Mouse (Mus musculus) G1E-ER4 (cell line): ENCODE measurements around the gene Plcb4. TPM values are rescaled to one million over a fixed set of nuclear protein-coding genes. Genes with fewer than 3 reads are reported as not detected.

Experiments
- GATA1 ChIP-seq: IDR thresholded peaks from one replicate; pipeline ENCODE4 v1.8.0; 2012; ENCODE audit warnings: low read length, inconsistent platforms
- polyA plus RNA-seq: library from polyadenylated mRNA; stranded (reverse); fragments of >175 nt; gene quantifications from 2 replicates; pipeline ENCODE4 v1.2.3, GENCODE M21; 2012

Plcb4 gene
- polyA plus RNA-seq, 1 experiment: not detected

GRCm38 (mm10) chr2:135937646-135938045 lies 278.8 kb downstream of the Plcb4 start:
- TF ChIP-seq GATA1: no peak

- TF ChIP-seq GATA1: no peak
These were observed 281.1 kb downstream of the Plcb4 start for GRCm38 (mm10) chr2:135939933-135940332.

- no peak for TF ChIP-seq GATA1
These were observed 289.0 kb downstream of the Plcb4 start for GRCm38 (mm10) chr2:135947839-135948238.

GRCm38 (mm10) chr2:135954760-135955548 lies 296.1 kb downstream of the Plcb4 start:
- TF ChIP-seq GATA1: no peak

GRCm38 (mm10) chr2:135955796-135956195 lies 297.0 kb downstream of the Plcb4 start:
- TF ChIP-seq GATA1: no peak

- no peak for TF ChIP-seq GATA1
These were observed 298.9 kb downstream of the Plcb4 start for GRCm38 (mm10) chr2:135957689-135958088.

- TF ChIP-seq GATA1: no peak
These were observed 299.6 kb downstream of the Plcb4 start for GRCm38 (mm10) chr2:135958453-135958852.

- no peak for TF ChIP-seq GATA1
These were observed 304.3 kb downstream of the Plcb4 start for GRCm38 (mm10) chr2:135963089-135963488.

GRCm38 (mm10) chr2:135966871-135967557 lies 308.2 kb downstream of the Plcb4 start:
- no peak for TF ChIP-seq GATA1

- no peak for TF ChIP-seq GATA1
These were observed 309.3 kb downstream of the Plcb4 start for GRCm38 (mm10) chr2:135968159-135968558.

- TF ChIP-seq GATA1: no peak
These were observed 312.1 kb downstream of the Plcb4 start for GRCm38 (mm10) chr2:135970902-135971301.

GRCm38 (mm10) chr2:135975978-135976377 lies 317.2 kb downstream of the Plcb4 start:
- TF ChIP-seq GATA1: no peak

- no peak for TF ChIP-seq GATA1
These were observed 320.0 kb downstream of the Plcb4 start for GRCm38 (mm10) chr2:135978790-135979189.

GRCm38 (mm10) chr2:135980428-135980827 lies 321.6 kb downstream of the Plcb4 start:
- no peak for TF ChIP-seq GATA1

GRCm38 (mm10) chr2:135983972-135984371 lies 325.2 kb downstream of the Plcb4 start:
- no peak for TF ChIP-seq GATA1

- TF ChIP-seq GATA1: no peak
These were observed 326.9 kb downstream of the Plcb4 start for GRCm38 (mm10) chr2:135985536-135986265.
